Mouse (Mus musculus): ENCODE results near the gene Rnf148. TPM values are rescaled to one million over a fixed set of nuclear protein-coding genes. Genes with fewer than 3 reads are reported as not detected.

Rnf148 gene
- 1 to 10 TPM in 1 of 2 experiments, under 1 TPM in 1; 0.86 to 1.4 TPM for total RNA-seq (2021)

DNA sequence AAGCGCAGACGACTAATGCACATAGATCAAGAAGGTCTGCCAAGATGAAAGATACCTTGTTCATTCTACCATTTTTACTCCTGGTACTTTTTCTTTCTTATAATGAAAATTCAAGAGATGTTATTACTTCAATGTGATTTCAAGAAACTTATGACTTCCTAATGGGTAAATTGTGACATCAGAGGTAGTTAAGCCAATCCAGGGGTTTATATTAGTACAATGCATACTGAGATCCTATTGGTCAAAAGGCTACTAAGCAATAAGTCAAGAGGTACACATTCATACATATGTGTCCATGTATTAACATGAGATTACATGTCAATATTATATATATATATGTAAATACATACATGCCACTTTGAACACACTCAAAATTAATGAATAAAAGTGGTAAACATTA is at the start of gene Rnf148:
Gene Rnf148 (minus strand): TSS at position 101 of the 400 bp plus-strand sequence.
- intact Hi-C loops (cut with DNase I): no loop called here
- no peak for DNase-seq (ENCODE audit: low spot score in 2 of 2)

DNA sequence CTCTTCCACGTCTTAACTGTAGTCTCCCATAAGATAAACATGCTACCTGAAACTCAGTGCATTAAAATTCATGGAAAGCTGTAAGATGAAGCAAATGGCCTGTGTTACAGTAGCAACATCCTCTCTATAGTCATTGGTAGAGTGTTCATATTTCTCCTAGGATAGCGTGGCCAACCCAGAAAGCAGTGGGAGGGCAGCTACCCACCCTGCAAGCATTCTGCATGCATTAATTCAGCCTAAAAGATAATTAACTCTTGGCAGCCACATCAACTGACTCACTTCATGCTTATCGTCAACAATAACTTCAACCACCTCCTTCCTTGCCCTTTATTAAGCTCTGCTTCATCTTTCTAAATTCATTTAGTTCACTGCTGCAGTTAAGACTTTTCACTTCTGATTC is 45.9 kb upstream of the Rnf148 start:
- intact Hi-C loops (cut with DNase I): no loop called here
- DNase-seq (ENCODE audit: low spot score in 2 of 2): no peak

DNA sequence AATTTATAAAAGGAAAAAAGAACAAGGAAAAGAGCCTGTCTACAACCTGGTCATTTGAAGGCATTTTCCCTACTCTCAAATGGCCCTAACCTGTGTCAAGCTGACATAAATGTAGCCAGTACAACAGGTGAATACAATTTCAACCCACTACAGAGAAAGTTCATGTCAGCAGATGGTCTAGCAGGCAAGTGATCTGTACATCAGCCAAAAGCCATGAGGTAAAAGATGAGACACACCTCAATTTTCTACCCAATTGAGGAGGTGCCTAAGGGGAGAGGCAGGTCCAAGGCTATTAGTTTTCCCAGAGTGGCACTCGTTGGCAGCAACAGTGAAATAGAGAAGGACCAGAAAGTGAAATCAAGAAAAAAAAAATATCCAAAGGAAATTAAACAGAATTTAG is 23.2 kb upstream of the Rnf148 start:
- intact Hi-C loops (cut with DNase I): no loop called here
- no peak for DNase-seq (ENCODE audit: low spot score in 2 of 2)

GRCm38 (mm10) chr6:23650205-23650604 is 4.7 kb downstream of the Rnf148 start, which contains the start of gene Rnf133:
Gene Rnf133, minus strand, starts transcription at chr6:23650305.
- DNase-seq (ENCODE audit: low spot score in 2 of 2): no peak
- intact Hi-C loops (cut with DNase I): no loop called here

DNA sequence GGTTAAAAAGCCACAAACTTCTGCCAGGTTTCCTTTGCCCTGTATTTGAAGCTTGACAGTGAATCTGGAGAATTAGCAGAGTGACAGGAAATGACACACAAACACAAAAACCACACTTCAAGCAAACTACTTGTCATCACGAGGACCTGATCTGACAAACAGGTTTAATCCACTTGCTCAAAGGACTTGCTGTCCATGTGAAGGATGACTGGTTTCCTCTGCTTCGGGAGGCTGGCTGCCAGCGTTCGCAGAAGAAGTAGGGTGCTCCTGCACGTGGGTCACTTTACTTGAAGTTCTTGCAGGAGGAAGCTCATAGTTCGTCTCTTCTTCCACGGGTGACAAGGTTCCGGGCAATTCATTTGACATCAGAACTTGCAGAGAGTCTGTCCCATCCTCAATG is 6.2 kb downstream of the Rnf148 start:
- intact Hi-C loops (cut with DNase I): no loop called here
- DNase-seq (ENCODE audit: low spot score in 2 of 2): no peak

- intact Hi-C loops (cut with DNase I): no loop called here
- no peak for DNase-seq (ENCODE audit: low spot score in 2 of 2)
These were observed 7.2 kb downstream of the Rnf148 start for GRCm38 (mm10) chr6:23647627-23648247.

- no peak for DNase-seq (ENCODE audit: low spot score in 2 of 2)
- intact Hi-C loops (cut with DNase I): no loop called here
These were observed 17.9 kb downstream of the Rnf148 start for GRCm38 (mm10) chr6:23637081-23637480.

DNA sequence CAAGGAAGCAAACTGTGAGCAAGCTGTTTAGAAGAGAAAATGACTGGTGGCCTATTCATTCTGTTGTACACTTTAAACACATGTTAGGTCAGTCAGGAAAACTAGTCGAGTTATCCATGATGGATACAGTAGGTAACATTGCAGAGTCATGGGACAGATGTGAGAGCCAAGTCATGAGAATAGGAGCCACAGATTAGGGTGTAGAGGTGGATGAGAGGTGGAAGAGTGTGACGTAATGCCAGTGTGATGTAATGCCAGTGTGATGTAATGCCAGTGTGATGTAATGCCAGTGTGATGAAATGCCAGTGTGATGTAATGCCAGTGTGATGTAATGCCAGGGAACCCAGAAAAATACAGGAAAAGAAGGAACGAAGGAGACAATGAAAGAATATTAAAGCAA is 19.7 kb downstream of the Rnf148 start:
- DNase-seq (ENCODE audit: low spot score in 2 of 2): no peak
- intact Hi-C loops (cut with DNase I): no loop called here

GRCm38 (mm10) chr6:23634016-23634415 is 20.9 kb downstream of the Rnf148 start:
- intact Hi-C loops (cut with DNase I): no loop called here

DNA sequence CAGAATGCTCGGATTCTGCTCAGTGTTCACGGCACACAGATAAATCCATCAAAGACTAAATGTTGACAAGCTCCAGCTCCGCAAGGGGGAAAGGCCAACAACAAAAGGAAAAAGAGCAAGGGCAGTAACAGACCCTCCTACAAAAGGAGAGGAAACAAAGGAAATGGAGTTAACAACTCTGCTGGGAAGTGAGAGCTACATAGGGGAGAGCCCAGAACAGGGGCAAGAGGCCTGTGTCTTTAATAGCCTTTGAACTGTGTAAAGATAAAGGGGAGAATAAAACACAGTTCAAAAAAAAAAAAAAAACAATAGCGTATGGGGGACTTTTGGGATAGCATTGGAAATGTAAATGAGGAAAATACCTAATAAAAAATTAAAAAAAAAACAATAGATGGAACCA is 24.5 kb downstream of the Rnf148 start:
- no peak for DNase-seq (ENCODE audit: low spot score in 2 of 2)
- intact Hi-C loops (cut with DNase I): no loop called here

More at GRCm38 (mm10) chr6:23634016-23634415, 20.9 kb downstream of the Rnf148 start:
- DNase-seq (ENCODE audit: low spot score in 2 of 2): no peak

Other genes starting within 250 kb of the Rnf148 start
- gene Rnf133, start 4.8 kb downstream of the Rnf148 start, total RNA-seq (2021): 1 to 10 TPM in 1 of 2 experiments, under 1 TPM in 1; 0.57 to 1.6 TPM
- gene Cadps2, start 184.3 kb upstream of the Rnf148 start, total RNA-seq (2021): 10 to 100 TPM; 79.3 to 97.3 TPM